Mouse (Mus musculus): ENCODE results near the gene Olfr1490. TPM values are rescaled to one million over a fixed set of nuclear protein-coding genes. Genes with fewer than 3 reads are reported as not detected.
"Not testable (repeated sequence)": the region's sequence is repeated elsewhere in the genome, so short reads cannot be mapped to it uniquely, and the experiment has no call there.

Olfr1490 gene
- not detected for total RNA-seq (2021)
- long read RNA-seq, experiment 1 = 0 reads
- long read RNA-seq, experiment 2 = 0 reads

DNA sequence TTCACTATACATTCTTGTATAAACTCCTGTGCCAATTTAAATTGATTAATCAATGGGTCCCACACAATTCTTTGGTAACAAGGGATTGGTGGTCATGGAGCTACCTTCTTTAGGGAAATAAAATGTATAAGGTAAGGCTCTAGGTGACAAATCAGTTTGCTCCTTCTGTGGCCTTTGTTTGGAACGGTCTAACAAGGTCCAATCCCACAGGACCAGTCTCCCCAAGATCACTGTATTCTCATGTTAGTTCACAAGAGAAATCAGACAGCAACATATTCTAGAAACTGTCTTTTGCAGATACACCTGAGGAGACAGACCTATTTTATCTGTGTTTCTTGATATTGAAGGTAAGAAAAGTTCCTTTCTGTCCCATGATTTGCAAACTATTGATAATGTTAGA is at the start of gene Olfr1490:
Gene Olfr1490 (plus strand): TSS at position 301 of the 400 bp plus-strand sequence.
- DNase-seq = no peak

DNA sequence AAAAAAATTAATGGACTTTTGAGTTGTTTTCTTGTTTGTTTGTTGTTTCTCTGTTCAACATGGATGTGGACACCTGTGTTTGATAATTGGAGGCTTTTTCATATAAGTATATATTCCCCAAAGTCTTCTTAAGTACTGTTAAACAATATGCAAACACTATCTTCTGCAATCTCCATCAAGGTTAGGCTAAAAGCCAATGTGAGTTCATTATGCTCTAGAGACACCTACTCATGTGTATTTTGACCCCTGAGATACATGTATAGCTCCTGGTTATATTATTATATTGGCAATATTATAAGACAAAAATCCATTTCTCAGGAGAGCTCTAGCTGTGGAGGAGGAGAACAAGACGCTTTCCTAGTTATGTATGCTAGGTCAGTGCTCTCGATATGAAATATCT is 33.8 kb upstream of the Olfr1490 start, which contains the start of gene Olfr1487:
Gene Olfr1487 (plus strand): TSS at position 301 of the 400 bp plus-strand sequence.
- DNase-seq = not testable (repeated sequence)

DNA sequence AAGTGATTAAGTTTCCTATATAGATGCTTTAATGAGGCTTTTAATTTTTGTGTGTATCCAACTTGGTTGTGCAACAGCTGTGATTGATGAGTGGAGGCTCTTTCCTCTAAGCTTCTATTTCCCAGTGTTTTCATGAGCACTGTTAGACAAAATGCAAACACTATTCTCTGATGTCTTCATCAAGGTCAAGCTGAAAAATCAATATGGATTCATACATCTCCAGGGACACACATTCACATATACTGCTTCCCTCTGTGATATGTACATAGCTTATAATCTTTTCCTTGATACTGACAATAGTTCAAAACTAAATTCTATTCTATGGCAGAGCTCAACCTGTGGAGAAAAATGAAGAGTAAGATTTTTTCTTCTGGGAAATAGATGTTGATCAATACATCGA is 19.6 kb upstream of the Olfr1490 start, which contains the start of gene Olfr1489:
Gene Olfr1489 (plus strand): TSS at position 301 of the 400 bp plus-strand sequence.
- DNase-seq = no peak

DNA sequence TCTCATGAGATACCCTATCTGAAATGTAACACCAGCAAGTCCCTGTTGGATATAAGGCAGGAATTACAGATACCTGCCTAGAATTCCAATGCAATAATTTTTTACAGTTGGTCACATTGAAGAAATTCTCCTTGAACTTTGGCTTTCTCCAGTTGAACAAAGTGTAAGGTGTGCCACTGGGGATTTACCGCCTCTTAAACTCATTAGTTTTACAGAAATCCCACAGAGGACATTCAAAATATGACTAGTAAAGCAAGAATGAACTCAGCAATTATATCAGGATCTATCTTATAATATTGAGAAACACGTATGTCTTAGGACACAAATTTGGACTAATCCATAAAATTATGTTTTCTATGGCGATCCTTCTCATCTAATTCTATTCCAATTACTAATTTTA is 46.1 kb downstream of the Olfr1490 start, which contains the start of gene Olfr1491:
Gene Olfr1491 (plus strand): TSS at position 301 of the 400 bp plus-strand sequence.
- DNase-seq = no peak

Small RNA genes within 50 kb of the gene (microRNA-seq; reads per million reads assigned to microRNA genes)
- 0 reads per million in 2 experiments for gene Gm23931

Other genes starting within 250 kb of the Olfr1490 start
- not detected for gene Olfr1469, start 243.2 kb upstream of the Olfr1490 start, total RNA-seq (2021)
- gene Olfr1471, start 207.7 kb upstream of the Olfr1490 start, total RNA-seq (2021) = not detected
- gene Olfr1472, start 195.0 kb upstream of the Olfr1490 start, total RNA-seq (2021) = not detected
- gene Olfr1474, start 181.5 kb upstream of the Olfr1490 start, total RNA-seq (2021) = not detected
- gene Olfr1475, start 170.9 kb upstream of the Olfr1490 start, total RNA-seq (2021) = not detected
- gene Olfr1477, start 150.5 kb upstream of the Olfr1490 start, total RNA-seq (2021) = not detected
- not detected for gene Olfr1480, start 123.2 kb upstream of the Olfr1490 start, total RNA-seq (2021)
- not detected for gene Olfr1484, start 67.6 kb upstream of the Olfr1490 start, total RNA-seq (2021)
- not detected for gene Olfr1487, start 33.7 kb upstream of the Olfr1490 start, total RNA-seq (2021)
- gene Olfr1489, start 19.5 kb upstream of the Olfr1490 start, total RNA-seq (2021) = not detected
- gene Olfr1491, start 46.2 kb downstream of the Olfr1490 start, total RNA-seq (2021) = not detected
- not detected for gene Olfr1493-ps1, start 72.2 kb downstream of the Olfr1490 start, total RNA-seq (2021)
- gene Olfr1494, start 88.6 kb downstream of the Olfr1490 start, total RNA-seq (2021) = not detected
- not detected for gene Olfr1495, start 113.5 kb downstream of the Olfr1490 start, total RNA-seq (2021)
- gene Olfr1496, start 126.8 kb downstream of the Olfr1490 start, total RNA-seq (2021) = not detected
- not detected for gene Olfr1497, start 147.1 kb downstream of the Olfr1490 start, total RNA-seq (2021)
- not detected for gene Olfr1499, start 168.4 kb downstream of the Olfr1490 start, total RNA-seq (2021)
- gene Olfr1500, start 179.4 kb downstream of the Olfr1490 start, total RNA-seq (2021) = not detected
- not detected for gene Olfr1501, start 199.6 kb downstream of the Olfr1490 start, total RNA-seq (2021)
- gene Olfr1502, start 210.7 kb downstream of the Olfr1490 start, total RNA-seq (2021) = not detected
- not detected for gene Olfr1504, start 246.8 kb downstream of the Olfr1490 start, total RNA-seq (2021)